ENCODE assay signal across 13 mouse cellular contexts in the genomic region with DNA sequence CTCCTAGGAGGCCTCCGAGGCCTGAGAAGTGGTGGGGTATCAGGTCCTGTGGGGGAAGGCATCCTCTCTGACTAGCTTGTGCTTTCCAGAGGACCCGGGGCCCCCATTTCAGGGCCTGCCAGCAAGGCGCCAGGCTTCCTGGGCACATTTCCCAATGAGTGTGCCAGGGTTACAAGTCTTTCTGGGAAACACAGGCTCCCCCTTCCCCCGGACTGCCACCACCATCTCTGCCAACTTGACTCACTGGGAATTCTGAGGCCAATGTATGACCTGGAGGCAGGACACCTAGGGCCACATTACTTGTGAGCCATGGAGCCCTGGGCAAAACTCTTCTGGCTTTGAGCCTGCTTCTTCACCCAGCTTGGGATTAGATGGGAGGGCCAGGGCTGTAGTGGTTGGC. TPM values are rescaled to one million over a fixed set of nuclear protein-coding genes. Genes with fewer than 3 reads are reported as not detected.
A peak's percentile ranks its signal among the peaks of the same experiment; 100 is the strongest.
DNase-seq lines count a peak whose midpoint lies in the region; ATAC-seq and TF ChIP-seq lines count a peak whose summit lies in the region.
"Had no signal": no experiment of that assay in that cellular context is flagged by ENCODE, and none has a peak within 500 bp of the region (broad histone marks: within the 10 kb centered on the region; RNA-seq: fewer than 3 reads in every experiment).

No protein-coding gene starts in this region.

- no peak for TF ChIP-seq POLR2A in heart, adult 2 months (IDR thresholded peaks at IDR 0.05; ENCODE audit: insufficient read depth, low read depth, low read length)

- H3K4me2 ChIP-seq in heart, postnatal 0 days (ENCODE audit: low read depth, low read length): no peak overlapping the region

- H3K36me3 ChIP-seq in heart, adult 2 months (ENCODE audit: control insufficient read depth, insufficient read depth, low read length): no peaks in the 10 kb centered on the region
- peaks cover 13% of the 10 kb centered on the region; the same call in 1 of the 2 replicates for H3K36me3 ChIP-seq in heart, postnatal 0 days (replicated peaks; ENCODE audit: control insufficient read depth, insufficient read depth, low read length)

- no peak for TF ChIP-seq EP300 in heart, adult 2 months (IDR thresholded peaks at IDR 0.05; ENCODE audit: insufficient read depth, low read depth, low read length)
- TF ChIP-seq EP300 in heart, postnatal 0 days (IDR thresholded peaks at IDR 0.05; ENCODE audit: low read depth): no peak

- H3K9ac ChIP-seq in heart, adult 2 months (ENCODE audit: low read depth, low read length): peak overlapping the region; percentile 4; the same call in 1 of the 2 replicates
- peak overlapping the region; percentile 20; the same call in 1 of the 2 replicates for H3K9ac ChIP-seq in heart, postnatal 0 days (replicated peaks; ENCODE audit: low read depth, low read length)

- DNase-seq in heart, adult 2 months: peak; percentile 44 to 51
- DNase-seq in heart, adult 8-10 months (ENCODE audit: low spot score): no peak
- no peak for DNase-seq in left cerebral cortex, adult 2 months (ENCODE audit: extremely low spot score in 1 of 2, low spot score in 2 of 2)
- DNase-seq in left cerebral cortex, postnatal 14 days (ENCODE audit: low spot score in 2 of 2): no peak
- DNase-seq in adipocyte (ENCODE audit: low spot score): peak; percentile 84
- DNase-seq in heart, postnatal 0 days (ENCODE audit: low spot score): no peak
- no peak for DNase-seq in urinary bladder, adult 18-20 months (ENCODE audit: low spot score in 2 of 2)
- DNase-seq in c-Kit-positive CD71-positive TER-119-positive erythroid progenitor cells, embryonic 14.5 days (ENCODE audit: low spot score): no peak
- DNase-seq: cerebellum, adult 9-10 months; thymus, postnatal 25 days had no signal

- intact Hi-C loops in heart, adult 2 months (cut with DNase I): no loop called here
- intact Hi-C loops in left cerebral cortex, adult 2 months (cut with DNase I): no loop called here
- intact Hi-C loops in left cerebral cortex, postnatal 14 days (cut with DNase I): no loop called here

- H3K79me2 ChIP-seq in heart, adult 2 months (replicated peaks; ENCODE audit: control insufficient read depth, insufficient read depth, low read length): no peaks in the 10 kb centered on the region

- no peaks in the 10 kb centered on the region for H3K27me3 ChIP-seq in heart, adult 2 months (ENCODE audit: control insufficient read depth, insufficient read depth, low read length)
- H3K27me3 ChIP-seq in heart, postnatal 0 days (ENCODE audit: control insufficient read depth, insufficient read depth, low read length): no peaks in the 10 kb centered on the region

- peaks cover 30% of the 10 kb centered on the region for H3K4me1 ChIP-seq in heart, adult 2 months (ENCODE audit: control insufficient read depth, insufficient read depth, low read length)
- peaks cover 85% of the 10 kb centered on the region for H3K4me1 ChIP-seq in heart, postnatal 0 days (ENCODE audit: control insufficient read depth, insufficient read depth)

- H3K9me3 ChIP-seq in heart, postnatal 0 days (replicated peaks; ENCODE audit: control insufficient read depth, low read length): no peaks in the 10 kb centered on the region

- TF ChIP-seq CTCF in heart, adult 2 months (IDR thresholded peaks at IDR 0.05): no peak
- no peak for TF ChIP-seq CTCF in left cerebral cortex, adult 2 months (IDR thresholded peaks at IDR 0.05)
- TF ChIP-seq CTCF in heart, postnatal 0 days (IDR thresholded peaks at IDR 0.05; ENCODE audit: low read depth): no peak

- ATAC-seq in heart, postnatal 0 days (ENCODE audit: insufficient read depth, low read depth): no peak
- ATAC-seq: CD4-positive, CD25-positive, alpha-beta regulatory T cell, adult 4 months had no signal

- no peak overlapping the region for H3K4me3 ChIP-seq in heart, adult 2 months
- no peak overlapping the region for H3K4me3 ChIP-seq in left cerebral cortex, adult 2 months
- H3K4me3 ChIP-seq in heart, postnatal 0 days (ENCODE audit: low read depth, low read length): no peak overlapping the region
- H3K4me3 ChIP-seq: erythroblast, embryonic 14.5 days had no signal

- WGBS in heart, adult 2 months: 51% methylated on average over 4 of the region's 4 CpGs
- 46% methylated on average over 4 of the region's 4 CpGs for WGBS in heart, postnatal 0 days

- H3K27ac ChIP-seq in heart, adult 2 months: peak overlapping the region; percentile 64
- peak overlapping the region; percentile 75; the same call in 1 of the 2 replicates for H3K27ac ChIP-seq in left cerebral cortex, adult 2 months
- peak overlapping the region; percentile 78 for H3K27ac ChIP-seq in heart, postnatal 0 days (ENCODE audit: low read depth)

RNA-seq across cellular contexts. Expression of gene Arhgef17, which starts 9.0 kb away (rescaled TPM):
- 10 to 100 TPM; 26.2 to 28.4 TPM for total RNA-seq in heart, adult 2 months (2021)
- 23.4 and 28.9 TPM in 2 replicates for polyA plus RNA-seq in heart, adult 2 months (2012; rRNA removed)
- 10 to 100 TPM; 25.0 to 36.6 (median 28.1) TPM for total RNA-seq in heart, adult 8-10 months (2022)
- 100 to 1,000 TPM; 134 to 142 TPM for total RNA-seq in left cerebral cortex, adult 2 months (2021)
- 10 to 100 TPM; 81.3 to 91.6 TPM for total RNA-seq in left cerebral cortex, postnatal 14 days (2021)
- total RNA-seq in heart, postnatal 0 days (2014; rRNA removed; ENCODE audit: low replicate concordance): 28.4 and 42.3 TPM in 2 replicates
- 2.6 and 2.8 TPM in 2 replicates for polyA plus RNA-seq in heart, postnatal 0 days (2015; fragmentation: Nextera tagmentation; extraction: Ambion mirVana)
- polyA plus RNA-seq: CD4-positive, CD25-positive, alpha-beta regulatory T cell, adult 4 months had no signal

RNA-seq across cellular contexts. Expression of gene P2ry6, which starts 51.5 kb away (rescaled TPM):
- total RNA-seq in heart, adult 2 months (2021): 1 to 10 TPM; 3.6 to 4.2 TPM
- polyA plus RNA-seq in heart, adult 2 months (2012; rRNA removed): 9.6 and 11.1 TPM in 2 replicates
- total RNA-seq in heart, adult 8-10 months (2022): 1 to 10 TPM; 2.7 to 4.0 (median 3.3) TPM
- total RNA-seq in left cerebral cortex, adult 2 months (2021): 1 to 10 TPM; 2.3 to 4.0 TPM
- total RNA-seq in left cerebral cortex, postnatal 14 days (2021): 1 to 10 TPM; 4.2 to 4.3 TPM
- 1.0 and 4.5 TPM in 2 replicates for total RNA-seq in heart, postnatal 0 days (2014; rRNA removed; ENCODE audit: low replicate concordance)
- 3.5 and 3.9 TPM in 2 replicates for polyA plus RNA-seq in heart, postnatal 0 days (2015; fragmentation: Nextera tagmentation; extraction: Ambion mirVana)
- total RNA-seq: hematopoietic stem cell, adult 5-6 weeks had no signal
- polyA plus RNA-seq: CD4-positive, CD25-positive, alpha-beta regulatory T cell, adult 4 months had no signal

RNA-seq across cellular contexts. Expression of gene Relt, which starts 59.7 kb away (rescaled TPM):
- total RNA-seq in heart, adult 2 months (2021): 1 to 10 TPM; 4.6 to 5.5 TPM
- polyA plus RNA-seq in heart, adult 2 months (2012; rRNA removed): 6.4 and 7.2 TPM in 2 replicates
- total RNA-seq in heart, adult 8-10 months (2022): 1 to 10 TPM; 3.8 to 4.1 (median 3.9) TPM
- 10 to 100 TPM; 14.1 to 18.6 TPM for total RNA-seq in left cerebral cortex, adult 2 months (2021)
- 10 to 100 TPM in 1 of 2 experiments, 1 to 10 TPM in 1; 9.7 to 10.6 TPM for total RNA-seq in left cerebral cortex, postnatal 14 days (2021)
- 5.1 and 5.9 TPM in 2 replicates for total RNA-seq in heart, postnatal 0 days (2014; rRNA removed; ENCODE audit: low replicate concordance)
- 1.8 and 2.3 TPM in 2 replicates for polyA plus RNA-seq in heart, postnatal 0 days (2015; fragmentation: Nextera tagmentation; extraction: Ambion mirVana)

Comparison
In these comparisons a context has a peak if more than half of its experiments do, and no peak if none do; other contexts are left out.
1. DNase-seq: peak in heart, adult 2 months (2 of 2) and adipocyte (single experiment); none in heart, adult 8-10 months (single experiment), left cerebral cortex, adult 2 months (0 of 2), left cerebral cortex, postnatal 14 days (0 of 2), heart, postnatal 0 days (single experiment), urinary bladder, adult 18-20 months (0 of 2) and c-Kit-positive CD71-positive TER-119-positive erythroid progenitor cells, embryonic 14.5 days (single experiment).
2. Peak in every context shown above with its lines, with median percentiles within 50 percentile points of each other: H3K27ac ChIP-seq.